Mouse (Mus musculus) T-cell, adult 2 months (primary cell): ENCODE results near the gene Flad1.
"Not testable (repeated sequence)": the region's sequence is repeated elsewhere in the genome, so short reads cannot be mapped to it uniquely, and the experiment has no call there.

Experiments
- DNase-seq: peaks from one replicate; pipeline ENCODE4 v3.0.0; 2022; ENCODE audit warnings: low spot score

Flad1 gene

GRCm38 (mm10) chr3:89411490-89412393 is at the start of gene Flad1:
Flad1 (minus strand) TSS chr3:89411870.
- peak; percentile 98 for DNase-seq

DNA sequence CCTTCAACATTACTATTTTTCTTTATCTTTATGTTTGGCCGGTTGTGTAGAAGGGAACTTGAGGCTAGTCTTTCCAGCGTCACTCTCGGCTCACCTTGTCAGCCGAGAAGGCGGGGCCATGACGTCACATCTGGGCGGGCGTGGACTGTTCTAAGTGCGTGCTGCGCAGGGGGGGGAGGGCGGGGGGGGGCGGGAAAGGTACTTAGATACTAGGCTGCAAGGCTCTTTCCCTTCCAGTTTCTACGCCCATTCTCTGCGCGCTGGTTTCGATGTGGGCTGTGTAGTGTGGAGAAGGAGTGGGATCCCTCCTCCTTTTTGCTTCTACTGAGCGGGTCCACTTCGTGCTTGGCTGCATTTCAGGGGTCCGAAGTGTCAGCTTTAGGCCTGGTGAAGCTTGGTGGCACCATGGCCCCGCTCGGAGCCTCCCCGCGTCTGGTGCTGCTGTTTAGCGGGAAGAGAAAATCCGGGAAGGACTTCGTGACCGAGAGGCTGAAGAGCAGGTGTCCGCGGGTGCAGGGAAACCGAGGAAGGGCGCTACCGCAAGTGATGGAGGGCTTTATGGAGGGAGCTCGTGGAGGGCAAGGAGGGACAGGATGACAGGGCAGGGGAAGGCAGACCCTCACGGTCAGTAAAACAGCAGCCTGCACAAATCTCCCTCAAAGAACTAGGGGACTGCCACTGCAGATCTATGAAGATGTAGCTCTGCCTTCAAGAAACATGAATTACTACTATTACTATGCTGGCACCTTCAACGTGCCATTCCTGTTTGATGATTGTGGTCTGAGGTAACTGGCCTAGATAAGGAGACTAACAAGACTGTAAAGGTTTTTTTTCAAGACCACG is 47.5 kb upstream of the Flad1 start:
- DNase-seq = peak; percentile 93

DNA sequence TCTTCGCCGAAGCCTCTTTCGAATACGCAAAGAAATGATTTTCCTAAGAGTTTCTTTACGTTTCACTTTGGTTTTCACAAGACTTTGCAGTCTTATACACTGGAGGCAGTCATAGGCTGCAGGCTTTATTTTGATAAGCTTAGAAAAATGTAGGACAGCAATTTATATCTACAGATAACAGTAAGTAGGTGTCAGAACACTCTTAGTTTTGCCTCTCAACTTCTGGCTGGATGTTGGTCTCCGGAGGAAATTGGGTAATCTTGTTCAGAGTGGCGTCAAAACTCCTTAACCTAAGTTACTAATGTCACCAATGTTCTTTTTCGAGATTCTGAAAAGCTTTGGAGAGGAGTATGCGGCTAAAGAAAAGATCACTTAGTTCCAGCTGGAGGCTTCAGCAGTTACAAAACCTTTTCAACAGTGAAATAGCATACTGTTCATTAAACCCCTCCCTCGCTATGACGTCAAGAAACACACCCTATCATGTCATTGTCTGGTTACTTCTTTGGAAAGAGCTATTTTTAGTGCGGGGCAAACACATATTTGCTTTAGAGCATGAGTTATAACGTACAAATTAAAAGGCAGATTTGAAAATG is 46.8 kb upstream of the Flad1 start:
- no peak for DNase-seq

GRCm38 (mm10) chr3:89456726-89457665 is 45.3 kb upstream of the Flad1 start:
- DNase-seq = peak; percentile 73

- DNase-seq = no peak
These were observed 44.2 kb upstream of the Flad1 start for GRCm38 (mm10) chr3:89455786-89456285.

- no peak for DNase-seq
These were observed 42.9 kb upstream of the Flad1 start, which contains the start of gene Pmvk for GRCm38 (mm10) chr3:89454401-89455177. Pmvk (plus strand) TSS chr3:89454541.

DNA sequence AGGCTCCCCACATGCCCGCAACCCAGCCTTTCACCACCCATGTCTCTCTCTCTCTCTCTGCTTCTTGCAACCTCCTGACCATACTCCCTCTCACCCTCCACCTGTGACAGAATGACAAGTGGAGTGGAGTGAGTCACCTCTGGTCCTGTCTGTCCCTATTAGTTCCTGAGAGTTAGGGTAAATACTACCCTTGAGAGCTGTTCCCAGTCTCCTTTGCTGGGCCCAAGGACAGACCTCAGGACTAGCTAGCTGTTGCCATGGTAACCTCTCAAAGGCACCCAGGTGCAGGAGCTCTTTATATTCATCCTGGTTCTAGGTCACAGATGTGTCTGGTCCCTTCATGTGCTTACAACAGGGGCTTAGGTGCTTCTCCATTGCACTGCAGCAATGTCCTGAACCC is 40.2 kb upstream of the Flad1 start:
- DNase-seq = no peak

DNA sequence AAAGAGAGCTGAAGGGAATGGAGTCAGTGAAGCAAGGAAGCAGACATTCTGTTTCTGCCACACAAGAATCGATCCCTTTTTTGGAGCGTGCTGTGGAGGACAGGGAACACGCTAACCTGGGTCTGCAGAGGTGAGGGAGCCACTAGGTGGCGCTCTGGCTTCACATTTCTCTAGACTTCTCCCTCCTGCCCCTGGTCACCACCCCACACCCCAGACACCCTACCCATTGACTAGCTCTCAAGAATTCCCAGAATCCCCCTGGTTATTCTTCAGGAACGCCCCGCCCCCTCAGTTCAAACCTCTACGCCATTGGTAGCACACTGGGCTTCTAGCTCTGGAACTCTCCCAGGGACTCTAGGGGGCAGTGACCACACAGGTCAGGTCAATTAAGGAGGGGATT is 37.9 kb upstream of the Flad1 start:
- DNase-seq = peak; percentile 63

DNA sequence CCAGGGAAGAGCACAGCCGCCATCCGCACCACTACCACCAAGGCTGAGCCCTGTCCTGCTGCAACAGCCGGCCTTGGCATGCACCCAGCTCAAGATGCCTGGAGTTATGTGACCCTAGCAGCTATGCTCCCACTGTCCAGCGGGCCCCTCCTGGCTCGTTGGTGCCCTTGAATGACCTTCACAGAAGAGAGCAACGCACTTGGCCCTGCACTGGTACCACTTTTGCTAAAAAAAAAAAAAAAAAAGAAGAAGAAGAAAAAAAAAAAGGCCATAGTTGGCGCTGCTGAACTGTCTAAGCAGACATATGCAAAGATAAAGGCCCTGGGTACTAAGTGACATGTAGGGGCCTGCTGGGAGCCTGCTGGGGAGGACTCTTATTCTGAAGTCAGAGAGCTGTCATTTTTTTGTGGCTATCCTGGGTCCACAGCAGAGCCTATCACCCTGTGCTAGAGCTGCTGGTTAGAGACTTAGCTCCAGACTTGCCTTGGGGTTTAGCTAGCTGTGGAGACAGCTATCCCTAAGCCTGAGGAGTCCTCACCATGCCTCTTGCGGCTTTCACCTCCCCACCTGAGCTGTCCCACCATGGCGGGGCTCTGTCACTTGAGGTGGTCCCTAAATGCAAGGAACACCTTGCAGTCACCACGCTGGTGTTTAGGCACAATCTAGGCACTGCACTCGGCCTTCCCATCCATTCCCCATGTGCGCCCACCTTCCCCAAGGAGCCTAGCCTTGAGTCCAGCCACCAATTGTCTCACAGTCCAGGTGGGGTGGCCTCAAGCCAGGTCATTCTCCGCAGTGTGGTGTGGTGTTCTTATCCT is 37.3 kb upstream of the Flad1 start:
- peak; percentile 33 for DNase-seq

- DNase-seq = no peak
These were observed 29.0 kb upstream of the Flad1 start for GRCm38 (mm10) chr3:89440691-89441090.

DNA sequence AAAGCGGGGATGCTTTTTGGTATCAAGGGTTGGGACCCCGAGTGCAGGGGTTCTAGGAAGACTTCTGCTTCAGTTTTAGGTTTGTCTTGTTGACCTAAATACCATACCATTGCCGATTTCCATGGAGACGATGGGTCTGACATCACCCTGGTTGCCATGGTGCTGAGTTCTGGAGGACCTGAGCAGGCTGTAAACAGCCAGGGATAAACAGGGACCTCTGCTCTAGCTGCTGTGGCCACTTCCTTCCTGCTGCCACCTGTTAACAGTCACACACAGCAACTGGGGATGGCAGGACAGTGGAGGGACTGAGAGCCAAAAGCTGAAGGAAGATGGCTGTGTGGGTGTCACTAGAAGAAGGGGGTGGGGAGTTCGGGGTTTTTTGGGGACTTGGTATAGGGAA is 25.6 kb upstream of the Flad1 start:
- peak; percentile 76 for DNase-seq

DNA sequence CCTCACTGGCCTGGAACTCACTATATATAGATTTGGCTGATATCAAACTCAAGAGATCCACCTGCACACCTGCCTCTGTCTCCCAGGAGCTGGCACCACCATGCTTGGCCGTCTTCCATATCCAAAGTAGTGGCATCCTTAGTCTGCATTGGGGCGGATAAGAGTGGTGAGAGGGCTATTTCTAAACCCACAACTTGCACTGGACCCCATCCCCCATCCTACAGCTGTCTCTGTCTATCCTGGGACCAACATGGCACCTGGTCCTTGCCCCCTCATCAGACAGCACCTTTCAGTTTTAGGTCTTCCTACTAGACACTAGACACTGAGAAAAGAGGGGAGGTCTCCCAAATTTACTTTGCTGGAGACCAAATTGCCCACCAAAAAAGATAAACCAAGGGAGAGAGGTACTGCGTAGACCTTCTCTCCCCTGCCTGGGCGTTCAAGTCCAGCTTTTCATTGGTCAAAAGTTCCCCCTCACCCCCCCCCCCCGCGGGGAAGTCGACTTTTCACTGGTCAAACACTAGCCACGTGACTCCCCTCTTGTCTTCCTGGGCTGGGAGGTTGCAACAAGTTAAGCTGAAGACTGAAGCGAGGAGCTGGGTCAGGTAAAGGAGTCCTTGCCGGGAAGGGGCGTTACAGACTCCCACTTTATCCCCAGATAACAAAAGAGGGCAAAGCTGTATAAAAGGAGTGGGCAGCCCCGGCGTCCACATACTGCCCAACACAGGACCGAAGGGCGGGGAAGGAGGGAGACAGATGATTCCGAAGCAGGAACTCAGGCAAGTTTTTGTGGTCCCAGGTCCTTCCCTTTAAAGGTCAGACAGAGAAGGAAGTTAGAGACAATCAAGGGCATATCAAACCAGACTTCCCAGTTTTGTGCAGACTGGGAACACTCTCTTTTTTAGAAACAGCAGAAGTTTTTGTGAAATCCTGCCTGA is 24.8 kb upstream of the Flad1 start, which contains the start of gene Pbxip1:
Pbxip1 (plus strand) TSS at position 531 of the 938 bp plus-strand sequence.
- DNase-seq = peak; percentile 57

GRCm38 (mm10) chr3:89435041-89435440 is 23.4 kb upstream of the Flad1 start:
- no peak for DNase-seq

- DNase-seq = no peak
These were observed 22.9 kb upstream of the Flad1 start for GRCm38 (mm10) chr3:89434532-89434931.

DNA sequence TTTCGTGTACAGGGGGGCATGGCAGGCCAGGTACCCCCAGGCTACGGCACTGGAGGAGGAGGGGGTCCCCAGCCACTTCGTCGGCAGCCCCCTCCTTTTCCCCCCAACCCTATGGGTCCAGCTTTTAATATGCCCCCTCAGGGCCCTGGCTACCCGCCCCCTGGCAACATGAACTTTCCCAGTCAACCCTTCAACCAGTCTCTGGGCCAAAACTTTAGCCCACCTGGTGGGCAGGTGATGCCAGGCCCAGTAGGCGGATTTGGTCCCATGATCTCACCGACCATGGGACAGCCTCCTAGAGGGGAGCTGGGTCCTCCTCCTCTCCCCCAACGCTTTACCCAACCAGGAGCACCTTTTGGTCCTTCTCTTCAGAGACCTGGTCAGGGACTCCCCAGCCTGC is 20.9 kb upstream of the Flad1 start:
- DNase-seq = no peak

GRCm38 (mm10) chr3:89430171-89431159 is 18.8 kb upstream of the Flad1 start, which contains the start of gene Pygo2:
Pygo2 (plus strand) TSS chr3:89430214.
- DNase-seq = peak; percentile 94

DNA sequence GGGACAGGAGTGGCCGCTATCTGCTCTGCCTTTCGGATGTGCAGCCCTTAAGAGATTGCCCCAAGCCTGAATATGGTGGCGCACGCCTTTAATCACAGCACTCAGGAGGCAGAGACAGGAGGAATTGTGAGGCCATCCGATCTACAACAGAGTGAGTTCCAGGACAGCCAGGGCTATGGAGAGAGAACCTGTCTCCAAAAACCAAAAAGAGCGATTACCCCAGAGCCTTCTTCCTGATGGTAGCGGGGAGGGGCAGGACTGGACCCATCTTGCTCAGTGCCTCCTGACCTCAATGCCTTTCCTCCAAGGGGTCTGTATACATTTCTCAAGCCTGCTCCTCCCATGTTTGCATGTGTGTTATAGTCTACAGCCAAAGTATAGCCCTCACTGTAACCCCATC is 17.4 kb upstream of the Flad1 start:
- DNase-seq = not testable (repeated sequence)
